Mouse (Mus musculus): ENCODE measurements around the gene Olfr1104.

GRCm38 (mm10) chr2:87026980-87027379, at the start of gene Olfr1104:
- TF ChIP-seq CTCF (IDR thresholded peaks at IDR 0.05; ENCODE audit: borderline replicate concordance, insufficient read depth, low read length) (no peak), POLR2A (IDR thresholded peaks at IDR 0.05; ENCODE audit: low read depth, low read length) (no peak)

Data from embryonic fibroblast, embryonic 13.5 days (primary cell).